Mouse (Mus musculus): ENCODE data around the gene Armcx5. TPM values are rescaled to one million over a fixed set of nuclear protein-coding genes. Genes with fewer than 3 reads are reported as not detected.
"Not testable (repeated sequence)": the region's sequence is repeated elsewhere in the genome, so short reads cannot be mapped to it uniquely, and the experiment has no call there.

Armcx5 gene
- polyA plus RNA-seq, 1 experiment from 2014 or later, result 9.1 TPM

- ATAC-seq (ENCODE audit: low FRiP score), result peak; percentile 74
- not testable (repeated sequence) for H3K27ac ChIP-seq (ENCODE audit: low read depth, low read length)
- 21% methylated on average over 18 of the region's 26 CpGs for whole genome bisulfite sequencing
Observed at GRCm38 (mm10) chrX:135796305-135797211, 54.0 kb downstream of the Armcx5 start.

More at GRCm38 (mm10) chrX:135796305-135797211, 54.0 kb downstream of the Armcx5 start:
- peak; percentile 16 for DNase-seq (ENCODE audit: low spot score)
- H3K9ac ChIP-seq (ENCODE audit: low read depth, low read length), result peak overlapping the region; percentile 62
- not testable (repeated sequence) for H3K27me3 ChIP-seq (ENCODE audit: control insufficient read depth, insufficient read depth, low read length); H3K4me1 ChIP-seq (replicated peaks; ENCODE audit: control insufficient read depth, insufficient read depth, low read length); H3K36me3 ChIP-seq (ENCODE audit: control insufficient read depth, insufficient read depth, low read length); H3K9me3 ChIP-seq (ENCODE audit: control insufficient read depth, low read length)
- peak overlapping the region; percentile 63 for H3K4me2 ChIP-seq (replicated peaks; ENCODE audit: low read depth, low read length)
- peak overlapping the region; percentile 53 for H3K4me3 ChIP-seq (ENCODE audit: low read depth, low read length)

MicroRNA genes within 50 kb of the gene (microRNA counts, 519-probe panel; counts per million panel counts)
- not detected for microRNA mmu-miR-1970

Other genes starting within 250 kb of the Armcx5 start
- not detected in 2 replicates for gene AV320801, start 248.1 kb upstream of the Armcx5 start, polyA plus RNA-seq (2014; fragmentation: Nextera tagmentation; extraction: Ambion mirVana)
- not detected in 2 replicates for gene Nxf7, start 144.0 kb upstream of the Armcx5 start, polyA plus RNA-seq (2014; fragmentation: Nextera tagmentation; extraction: Ambion mirVana)
- 0.12 TPM in 1 of 2 replicates, not detected in the other for gene Prame, start 115.0 kb upstream of the Armcx5 start, polyA plus RNA-seq (2014; fragmentation: Nextera tagmentation; extraction: Ambion mirVana)
- not detected in 2 replicates for gene Tcp11x2, start 48.9 kb upstream of the Armcx5 start, polyA plus RNA-seq (2014; fragmentation: Nextera tagmentation; extraction: Ambion mirVana)
- not detected in 2 replicates for gene Tmsb15a, start 17.5 kb upstream of the Armcx5 start, polyA plus RNA-seq (2014; fragmentation: Nextera tagmentation; extraction: Ambion mirVana)
- gene Gprasp1, start within 50 bp of the Armcx5 start, polyA plus RNA-seq (2014; fragmentation: Nextera tagmentation; extraction: Ambion mirVana), result 69.0 and 75.2 TPM in 2 replicates
- 72.1 and 73.3 TPM in 2 replicates for gene Bhlhb9, start 54.9 kb downstream of the Armcx5 start, polyA plus RNA-seq (2014; fragmentation: Nextera tagmentation; extraction: Ambion mirVana)
- gene Gprasp2, start 96.3 kb downstream of the Armcx5 start, polyA plus RNA-seq (2014; fragmentation: Nextera tagmentation; extraction: Ambion mirVana), result 32.9 and 42.6 TPM in 2 replicates

Data from hindbrain, embryonic 11.5 days (tissue).